Mouse (Mus musculus): Measurements from ENCODE around the gene Dnajc12.

DNA sequence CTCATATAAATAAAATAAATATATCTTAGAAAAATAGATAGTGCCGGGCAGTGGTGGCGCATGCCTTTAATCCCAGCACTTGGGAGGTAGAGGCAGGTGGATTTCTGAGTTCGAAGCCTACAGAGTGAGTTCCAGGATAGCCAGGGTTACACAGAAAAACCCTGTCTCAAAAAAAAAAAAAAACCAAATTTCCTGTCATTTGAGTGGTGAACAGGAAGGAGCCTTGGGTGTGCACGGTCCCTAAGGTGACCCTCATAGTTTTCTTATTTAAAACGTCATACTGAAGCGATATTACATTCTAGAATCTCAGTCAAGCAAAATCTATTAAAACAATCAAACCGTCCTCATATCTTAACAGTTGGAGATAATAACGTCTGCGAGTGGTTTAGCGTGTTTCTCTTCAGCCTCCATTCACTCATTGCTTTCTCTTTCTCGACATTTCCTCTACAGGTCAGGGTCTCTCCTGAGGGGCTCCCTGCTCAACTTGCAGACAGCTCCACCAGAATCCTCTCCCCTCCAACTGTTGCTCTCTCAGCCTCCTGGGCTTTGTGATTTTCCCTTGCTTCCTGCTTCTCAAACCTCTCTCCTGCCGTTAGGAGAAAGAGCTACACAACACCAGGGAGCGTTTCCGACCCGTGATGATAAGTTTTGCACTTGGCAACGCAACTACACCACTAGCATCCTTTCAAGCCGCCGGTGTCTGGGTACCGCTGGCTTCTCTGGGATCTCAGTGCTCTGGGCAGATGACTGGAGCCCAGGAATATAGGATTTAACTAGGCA is 46.2 kb downstream of the Dnajc12 start:
- no peak for TF ChIP-seq POLR2A (IDR thresholded peaks at IDR 0.05; ENCODE audit: low read depth, low read length)
- no peak for TF ChIP-seq CTCF (IDR thresholded peaks at IDR 0.05; ENCODE audit: extremely low read depth, insufficient read depth, insufficient read length, insufficient replicate concordance)
